Mouse (Mus musculus) liver, adult 2 months (tissue): ENCODE results near the gene Rab11fip4.

ENCODE experiments used
- CTCF ChIP-seq: fragments of 200-500 bp; IDR thresholded peaks from 2 replicates; pipeline ENCODE4 v1.5.1; 2011; ENCODE audit warnings: low read depth, low read length, control low read depth
- POLR2A ChIP-seq: fragments of 200-500 bp; IDR thresholded peaks from 2 replicates; pipeline ENCODE4 v1.6.1; 2011; ENCODE audit warnings: low read length, control low read depth; ENCODE audit not compliant: insufficient read depth; ENCODE audit errors: extremely low read depth

GRCm38 (mm10) chr11:79718829-79719346 lies 127.9 kb downstream of the Rab11fip4 start:
- no peak for TF ChIP-seq POLR2A
- no peak for TF ChIP-seq CTCF
